Mouse (Mus musculus) hindbrain, embryonic 11.5 days (tissue): ENCODE data around the gene Sult6b2. TPM values are rescaled to one million over a fixed set of nuclear protein-coding genes. Genes with fewer than 3 reads are reported as not detected.
A peak's percentile ranks its signal among the peaks of the same experiment; 100 is the strongest.

ENCODE experiments used
- ATAC-seq: fragments of 200-750 bp; cut with Nextera tagmentation; 2 replicates; pipeline ENCODE4 v1.8.0; 2017; ENCODE audit warnings: mild to moderate bottlenecking, moderate TSS enrichment, moderate library complexity; ENCODE audit not compliant: low FRiP score
- DNase-seq: peaks from one replicate; pipeline ENCODE4 v3.0.0-alpha.2; 2015; ENCODE audit warnings: low spot score
- H3K27ac ChIP-seq: fragments of 300-500 bp; sonication (generic); 2 replicates; pipeline ENCODE4 v1.5.1; 2014; ENCODE audit warnings: mild to moderate bottlenecking, low read depth, low read length
- H3K27me3 ChIP-seq: fragments of 300-500 bp; sonication (generic); 2 replicates; pipeline ENCODE4 v1.6.1; 2014; ENCODE audit warnings: mild to moderate bottlenecking, low read length, moderate library complexity, mixed read lengths; ENCODE audit not compliant: control insufficient read depth, insufficient read depth
- H3K36me3 ChIP-seq: fragments of 300-500 bp; sonication (generic); 2 replicates; pipeline ENCODE4 v1.6.1; 2014; ENCODE audit warnings: mild to moderate bottlenecking, low read length, moderate library complexity, mixed read lengths; ENCODE audit not compliant: control insufficient read depth, insufficient read depth
- H3K4me1 ChIP-seq: fragments of 300-500 bp; sonication (generic); replicated peaks from 2 replicates; pipeline ENCODE4 v1.6.1; 2014; ENCODE audit warnings: low read length, mixed read lengths; ENCODE audit not compliant: control insufficient read depth, insufficient read depth
- H3K4me2 ChIP-seq: fragments of 300-500 bp; sonication (generic); replicated peaks from 2 replicates; pipeline ENCODE4 v1.6.1; 2014; ENCODE audit warnings: mild to moderate bottlenecking, low read depth, low read length
- H3K4me3 ChIP-seq: fragments of 300-500 bp; sonication (generic); 2 replicates; pipeline ENCODE4 v1.5.1; 2014; ENCODE audit warnings: low read depth, low read length
- H3K9ac ChIP-seq: fragments of 300-500 bp; sonication (generic); 2 replicates; pipeline ENCODE4 v1.6.1; 2014; ENCODE audit warnings: low read depth, low read length
- H3K9me3 ChIP-seq: fragments of 300-500 bp; sonication (generic); 2 replicates; pipeline ENCODE4 v1.6.1; 2016; ENCODE audit warnings: low read length; ENCODE audit not compliant: control insufficient read depth
- WGBS: fragments of 180-500 bp; shearing (Covaris S2); extraction: QIAGEN DNeasy Blood & Tissue Kit; methylation state at CpG from one replicate; pipeline ENCODE4 v1.1.7; 2014; 5-methylcytosine and 5-hydroxymethylcytosine counted together
- polyA plus RNA-seq: library from polyadenylated mRNA; unstranded; fragments of >200 nt; fragmentation: Nextera tagmentation; extraction: Ambion mirVana; gene quantifications from 2 replicates; pipeline ENCODE4 v1.2.1, GENCODE M21; 2014

Sult6b2 gene
- polyA plus RNA-seq: 0.08 TPM in 1 of 2 replicates, not detected in the other

DNA sequence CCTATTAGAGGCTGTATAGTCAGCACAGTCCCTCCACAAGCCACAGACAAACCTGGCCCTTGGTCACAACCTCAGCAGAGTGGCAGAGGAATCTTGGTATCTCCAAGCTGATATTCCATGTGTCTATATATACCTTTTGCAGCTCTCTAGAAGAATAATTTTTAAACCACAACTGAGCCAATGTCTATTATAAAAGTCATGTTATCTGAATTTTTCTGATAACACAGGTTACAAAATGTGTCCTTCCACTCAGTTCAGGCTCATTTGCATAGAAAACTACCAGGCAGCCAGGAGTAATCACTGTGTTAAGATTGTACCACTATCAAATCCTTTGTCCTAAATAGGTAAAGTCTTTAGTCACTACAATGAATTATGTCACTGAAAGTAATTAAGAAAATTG, at the start of gene Sult6b2:
Gene Sult6b2 (minus strand): TSS at position 101 of the 400 bp plus-strand sequence.
- H3K4me3 ChIP-seq: no peak within 1 kb of the TSS
- H3K36me3 ChIP-seq: no peaks in the 10 kb centered on the region
- no peak for ATAC-seq
- no peaks in the 10 kb centered on the region for H3K4me1 ChIP-seq
- no peak for DNase-seq
- no peak within 1 kb of the TSS for H3K4me2 ChIP-seq
- no peak within 1 kb of the TSS for H3K9ac ChIP-seq
- H3K27me3 ChIP-seq: no peaks in the 10 kb centered on the region
- no peaks in the 10 kb centered on the region for H3K9me3 ChIP-seq
- no peak within 1 kb of the TSS for H3K27ac ChIP-seq

DNA sequence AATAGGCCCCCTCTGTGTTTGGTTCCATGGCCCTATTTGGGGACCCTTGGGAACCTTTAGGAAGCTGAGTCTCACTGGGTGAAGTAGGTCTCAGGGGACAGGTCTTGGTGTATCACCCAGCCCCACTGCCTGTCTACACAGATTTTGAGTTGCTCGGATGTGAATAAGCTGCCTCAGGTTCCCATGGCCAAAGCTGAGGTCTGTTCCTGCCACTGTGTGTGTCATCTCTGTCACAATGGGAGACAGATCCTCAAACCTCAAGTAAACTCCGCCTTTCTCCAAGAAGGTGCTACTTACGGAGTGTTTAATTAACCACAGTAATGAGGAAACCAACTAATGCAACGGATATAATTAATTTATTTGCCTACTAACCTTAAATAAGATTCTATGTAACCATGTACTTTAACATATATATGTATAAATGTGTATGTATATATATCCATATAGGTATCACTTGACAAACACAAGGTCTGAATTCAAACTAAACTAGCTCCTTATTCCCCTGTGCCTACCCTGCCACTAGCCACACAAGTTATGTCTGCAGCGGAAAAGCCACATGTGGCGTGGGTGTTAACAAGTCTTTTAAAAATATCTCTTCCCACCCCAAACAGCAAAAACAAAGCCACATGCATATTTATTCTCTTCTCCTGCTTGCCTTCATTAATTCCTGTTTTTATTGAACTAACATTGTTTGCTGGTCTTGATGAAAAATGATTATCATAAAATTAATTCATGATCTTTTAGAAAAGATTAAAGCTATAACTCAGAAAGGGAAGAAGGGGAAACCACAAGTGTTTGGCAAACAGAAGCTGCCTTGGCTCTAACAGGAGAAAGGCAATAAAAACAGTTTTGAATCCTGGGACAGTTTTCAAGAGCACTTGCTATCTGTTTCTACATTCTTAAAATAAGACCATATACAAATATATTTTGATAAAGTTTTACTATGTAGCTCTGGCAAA, 48.4 kb upstream of the Sult6b2 start:
- Histone ChIP-seq H3K36me3 (no peaks in the 10 kb centered on the region), H3K27ac (no peak overlapping the region), H3K9me3 (no peaks in the 10 kb centered on the region), H3K4me3 (no peak overlapping the region), H3K9ac (no peak overlapping the region), H3K4me2 (no peak overlapping the region), H3K4me1 (no peaks in the 10 kb centered on the region; the same call in 1 of the 2 replicates), H3K27me3 (no peaks in the 10 kb centered on the region)
- no peak for DNase-seq
- WGBS: 84% methylated on average over 6 of the region's 6 CpGs
- ATAC-seq: no peak

- H3K36me3 ChIP-seq: no peaks in the 10 kb centered on the region
- no peaks in the 10 kb centered on the region for H3K4me1 ChIP-seq
- H3K9me3 ChIP-seq: no peaks in the 10 kb centered on the region
- H3K4me3 ChIP-seq: no peak overlapping the region
- 89% methylated on average over 8 of the region's 8 CpGs for WGBS
- H3K9ac ChIP-seq: no peak overlapping the region
- DNase-seq (no peak), ATAC-seq (no peak)
- H3K27me3 ChIP-seq: no peaks in the 10 kb centered on the region
- no peak overlapping the region for H3K4me2 ChIP-seq
- H3K27ac ChIP-seq: no peak overlapping the region
Measured at GRCm38 (mm10) chr6:142850436-142850835, 46.1 kb upstream of the Sult6b2 start.

DNA sequence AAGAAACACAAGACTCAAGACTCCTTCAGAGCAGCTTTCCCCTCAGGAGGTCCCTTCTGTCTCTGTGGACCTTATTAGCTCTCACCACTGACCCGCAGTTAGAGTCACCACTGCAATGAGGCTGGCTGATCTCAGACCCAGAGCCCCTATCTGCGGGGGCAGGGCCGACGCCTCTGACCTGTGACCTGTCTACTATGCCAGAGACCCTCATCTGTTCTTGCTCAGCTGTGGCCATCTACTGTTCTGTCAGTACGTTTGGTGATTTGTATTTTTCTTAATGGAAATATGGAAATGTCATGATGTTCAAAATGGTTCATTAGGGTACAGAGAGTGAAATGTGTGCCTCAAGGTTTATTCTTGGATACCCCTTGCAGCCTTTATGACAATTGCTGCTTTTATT, 45.0 kb upstream of the Sult6b2 start:
- Histone ChIP-seq H3K4me1 (no peaks in the 10 kb centered on the region), H3K27me3 (no peaks in the 10 kb centered on the region), H3K4me3 (no peak overlapping the region), H3K9me3 (no peaks in the 10 kb centered on the region), H3K4me2 (no peak overlapping the region), H3K27ac (no peak overlapping the region), H3K36me3 (no peaks in the 10 kb centered on the region), H3K9ac (no peak overlapping the region)
- WGBS: 58% methylated on average over 5 of the region's 5 CpGs
- DNase-seq: no peak
- ATAC-seq: 0 out of 2 replicates have a peak, but pooled peaks have one; percentile 33

DNA sequence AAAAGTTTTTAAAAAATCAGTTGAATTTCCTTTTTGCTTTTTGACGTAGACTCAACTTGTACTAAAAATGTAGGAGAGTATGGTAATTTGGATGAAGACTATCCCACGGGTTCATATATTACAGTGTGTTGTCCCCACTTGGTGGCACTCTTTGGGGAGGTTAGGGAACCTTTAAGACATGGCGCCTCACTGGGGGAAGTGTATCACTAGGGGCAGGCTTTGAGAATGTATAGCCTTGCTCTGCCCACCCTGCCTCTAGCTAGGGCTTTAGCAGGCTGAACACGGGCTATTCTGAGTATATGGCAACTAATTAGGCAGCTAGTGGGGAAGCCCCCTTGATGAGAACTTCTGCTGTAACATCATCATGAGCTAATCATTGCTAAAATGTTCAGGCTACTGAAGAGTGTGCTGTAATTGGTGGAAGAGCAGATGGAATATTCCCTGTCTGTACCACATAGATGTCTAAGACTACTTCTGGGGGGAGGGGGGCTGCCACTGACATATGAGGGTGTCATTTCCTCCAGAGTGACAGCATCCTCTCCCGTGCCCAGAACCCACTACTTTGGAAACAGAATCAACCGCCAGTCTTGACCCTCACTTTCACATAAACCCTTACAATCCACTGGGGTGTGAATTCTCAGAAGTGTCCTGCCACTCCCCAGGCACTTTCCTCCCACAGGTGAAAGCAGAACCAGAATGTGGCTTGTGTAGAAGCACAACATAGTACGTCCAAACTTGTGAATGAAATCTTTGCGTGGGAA, 43.8 kb upstream of the Sult6b2 start:
- no peak for DNase-seq
- Histone ChIP-seq H3K4me2 (no peak overlapping the region), H3K27me3 (no peaks in the 10 kb centered on the region), H3K27ac (no peak overlapping the region), H3K9me3 (no peaks in the 10 kb centered on the region), H3K36me3 (no peaks in the 10 kb centered on the region), H3K4me1 (no peaks in the 10 kb centered on the region), H3K9ac (no peak overlapping the region), H3K4me3 (no peak overlapping the region)
- ATAC-seq: no peak
- 86% methylated on average over 8 of the region's 8 CpGs for WGBS

DNA sequence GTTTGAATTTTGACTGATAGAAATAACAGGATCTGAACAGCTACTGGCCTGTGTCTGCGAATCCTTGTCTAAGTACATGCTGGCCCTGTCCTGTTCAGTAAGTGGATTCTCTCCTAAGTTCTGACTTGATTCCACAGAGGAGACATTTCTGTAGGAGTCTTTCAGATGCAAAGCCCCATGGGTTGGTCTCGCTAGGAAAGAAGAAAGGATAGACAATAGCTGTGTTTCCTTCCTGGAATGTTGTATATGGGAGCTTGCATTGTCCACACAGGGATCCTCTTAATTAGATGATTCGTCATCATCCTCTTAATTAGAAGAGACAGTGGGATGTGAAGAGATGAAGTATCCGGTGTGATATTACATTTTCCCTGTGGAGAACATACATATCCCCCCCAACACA, 42.6 kb upstream of the Sult6b2 start:
- WGBS: 89% methylated on average over 4 of the region's 4 CpGs
- Histone ChIP-seq H3K9ac (no peak overlapping the region), H3K9me3 (no peaks in the 10 kb centered on the region), H3K27me3 (no peaks in the 10 kb centered on the region), H3K4me2 (no peak overlapping the region), H3K4me3 (no peak overlapping the region), H3K36me3 (no peaks in the 10 kb centered on the region), H3K4me1 (no peaks in the 10 kb centered on the region), H3K27ac (no peak overlapping the region)
- ATAC-seq (no peak), DNase-seq (no peak)

DNA sequence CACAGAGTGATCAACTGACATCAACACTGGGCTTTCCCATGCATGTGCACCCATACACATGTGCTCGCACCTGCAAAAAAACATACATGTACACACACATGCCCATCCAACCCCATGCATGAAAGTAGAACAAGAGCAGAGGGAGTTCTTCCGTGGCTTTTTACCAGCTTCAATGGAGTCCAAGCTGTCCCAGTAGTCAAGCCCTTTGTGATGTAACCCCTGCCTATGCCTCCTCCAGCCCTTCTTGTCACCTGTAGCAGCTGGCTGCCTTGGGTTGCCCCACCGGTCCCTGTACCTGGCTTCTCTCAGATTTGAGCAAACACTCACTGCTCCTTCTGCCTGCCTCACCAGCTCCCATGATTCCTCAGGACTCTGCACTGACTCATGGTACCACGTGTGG, 40.8 kb upstream of the Sult6b2 start:
- Histone ChIP-seq H3K4me1 (no peaks in the 10 kb centered on the region), H3K4me3 (no peak overlapping the region), H3K27ac (no peak overlapping the region), H3K4me2 (no peak overlapping the region), H3K36me3 (no peaks in the 10 kb centered on the region), H3K9ac (no peak overlapping the region), H3K9me3 (no peaks in the 10 kb centered on the region), H3K27me3 (no peaks in the 10 kb centered on the region)
- ATAC-seq (no peak), DNase-seq (no peak)
- whole genome bisulfite sequencing: 83% methylated on average over 4 of the region's 4 CpGs

DNA sequence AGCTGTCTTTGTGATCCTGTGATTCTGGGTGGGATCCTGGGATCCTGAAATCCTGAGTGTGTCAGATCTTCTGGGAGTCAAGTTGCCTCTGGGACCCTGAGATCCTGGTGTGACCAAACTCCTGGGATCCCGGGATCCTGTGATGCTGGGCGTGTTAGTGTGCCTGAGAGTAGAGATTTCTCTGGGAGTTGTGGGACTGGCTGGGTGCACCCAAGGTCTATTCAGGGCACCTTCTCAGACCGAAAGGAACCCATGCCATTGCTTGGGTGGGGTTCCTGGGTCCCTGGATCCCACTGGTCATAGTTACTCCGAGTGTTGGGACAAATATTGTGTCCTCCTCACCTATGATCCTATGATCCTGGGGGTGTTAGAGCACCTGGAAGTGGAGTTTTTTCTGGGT, 39.8 kb upstream of the Sult6b2 start:
- Histone ChIP-seq H3K27ac (no peak overlapping the region), H3K4me1 (no peaks in the 10 kb centered on the region), H3K36me3 (no peaks in the 10 kb centered on the region), H3K9ac (no peak overlapping the region), H3K9me3 (no peaks in the 10 kb centered on the region), H3K27me3 (no peaks in the 10 kb centered on the region), H3K4me2 (no peak overlapping the region), H3K4me3 (no peak overlapping the region)
- ATAC-seq (no peak), DNase-seq (no peak)
- WGBS: 86% methylated on average over 4 of the region's 4 CpGs
